Mouse (Mus musculus): Measurements from ENCODE around the gene Mcm6. TPM values are rescaled to one million over a fixed set of nuclear protein-coding genes. Genes with fewer than 3 reads are reported as not detected.
A peak's percentile ranks its signal among the peaks of the same experiment; 100 is the strongest.
"Not testable (repeated sequence)": the region's sequence is repeated elsewhere in the genome, so short reads cannot be mapped to it uniquely, and the experiment has no call there.

The Mcm6 gene
- total RNA-seq, 2 experiments from 2014 or later: 6.0 to 6.5 TPM

- DNase-seq: no peak
These were observed 21.6 kb downstream of the Mcm6 start for GRCm38 (mm10) chr1:128337708-128338320.

DNA sequence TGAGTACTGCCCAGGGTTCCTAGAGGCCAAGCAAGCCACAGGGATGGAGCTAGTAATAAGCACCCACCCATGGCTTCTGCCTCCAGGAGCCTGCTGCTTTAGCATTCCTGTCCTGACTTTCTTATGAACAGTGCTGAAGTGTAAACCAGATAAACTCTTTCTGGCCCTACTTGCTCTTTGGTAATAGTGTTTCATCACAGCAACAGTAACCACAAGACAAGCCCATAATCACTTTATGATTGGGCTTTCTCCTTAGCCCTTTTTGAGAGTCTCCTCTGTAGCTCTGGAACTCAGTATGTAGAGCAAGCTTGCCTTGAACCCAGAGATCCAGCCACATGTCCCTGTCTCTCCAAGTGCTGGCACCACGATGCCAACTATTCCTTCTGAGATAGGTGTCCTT is 29.2 kb downstream of the Mcm6 start:
- DNase-seq: no peak

DNA sequence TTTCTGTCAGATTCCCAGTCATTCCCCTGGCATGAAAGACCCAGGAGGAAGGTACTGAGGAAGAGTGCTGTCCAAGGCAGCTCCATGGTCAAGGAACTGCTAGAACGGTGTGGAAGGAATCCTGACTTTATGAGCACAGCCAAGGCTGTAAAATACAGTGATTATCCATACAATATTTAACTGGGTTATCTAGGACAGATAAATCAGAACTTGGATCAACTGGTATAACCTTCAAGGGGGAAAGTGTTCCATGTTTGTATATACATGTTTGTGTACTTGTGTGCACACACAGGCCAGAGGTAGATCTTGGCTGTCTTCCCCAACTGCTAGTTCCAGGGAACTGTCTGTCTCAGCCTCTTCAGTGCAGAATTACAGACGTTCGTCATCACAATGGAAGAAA is 31.2 kb downstream of the Mcm6 start, which contains the start of gene Lct:
TSS of gene Lct (minus strand) at position 101 of the 400 bp plus-strand sequence.
- DNase-seq: no peak

GRCm38 (mm10) chr1:128327165-128327564 is 32.3 kb downstream of the Mcm6 start:
- DNase-seq: no peak

- no peak for DNase-seq
These were observed 34.7 kb downstream of the Mcm6 start for GRCm38 (mm10) chr1:128324776-128325175.

- no peak for DNase-seq
These were observed 36.3 kb downstream of the Mcm6 start for GRCm38 (mm10) chr1:128323026-128323643.

DNA sequence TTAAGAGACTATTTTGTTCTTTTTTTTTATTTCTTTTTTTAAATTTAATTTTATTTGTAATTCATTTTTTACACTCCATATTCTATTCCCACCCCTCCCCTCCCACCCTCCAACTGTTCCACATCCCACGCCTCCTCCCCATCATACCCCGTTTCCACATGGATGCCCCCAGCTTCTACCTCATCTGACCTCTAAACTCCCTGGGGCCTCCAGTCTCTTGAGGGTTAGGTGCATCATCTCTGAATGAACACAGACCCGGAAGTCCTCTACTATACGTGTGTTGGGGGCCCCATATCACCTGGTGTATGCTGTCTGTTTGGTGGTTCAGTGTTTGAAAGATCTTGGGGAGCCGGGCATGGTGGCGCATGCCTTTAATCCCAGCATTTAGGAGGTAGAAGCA is 40.2 kb downstream of the Mcm6 start:
- DNase-seq: not testable (repeated sequence)

- DNase-seq: no peak
These were observed 44.8 kb downstream of the Mcm6 start for GRCm38 (mm10) chr1:128314665-128315064.

DNA sequence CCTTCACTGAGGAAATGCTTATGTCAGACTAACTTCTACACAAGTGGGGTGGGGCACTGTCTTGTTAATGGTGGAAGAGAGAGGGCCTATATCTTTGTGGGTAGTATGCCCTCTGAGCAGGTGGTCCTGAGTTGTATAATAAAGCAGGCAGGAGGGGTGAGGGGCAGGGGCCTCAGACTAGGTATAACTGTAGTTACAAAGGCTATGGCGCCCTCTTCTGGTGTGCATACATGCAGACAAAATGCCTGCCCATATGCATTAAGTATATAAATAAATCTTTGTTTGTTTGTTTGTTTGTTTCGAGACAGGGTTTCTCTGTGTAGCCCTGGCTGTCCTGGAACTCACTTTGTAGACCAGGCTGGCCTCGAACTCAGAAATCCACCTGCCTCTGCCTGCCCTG is 50.4 kb downstream of the Mcm6 start:
- DNase-seq: no peak

GRCm38 (mm10) chr1:128303900-128304299 is 55.6 kb downstream of the Mcm6 start:
- DNase-seq: no peak

DNA sequence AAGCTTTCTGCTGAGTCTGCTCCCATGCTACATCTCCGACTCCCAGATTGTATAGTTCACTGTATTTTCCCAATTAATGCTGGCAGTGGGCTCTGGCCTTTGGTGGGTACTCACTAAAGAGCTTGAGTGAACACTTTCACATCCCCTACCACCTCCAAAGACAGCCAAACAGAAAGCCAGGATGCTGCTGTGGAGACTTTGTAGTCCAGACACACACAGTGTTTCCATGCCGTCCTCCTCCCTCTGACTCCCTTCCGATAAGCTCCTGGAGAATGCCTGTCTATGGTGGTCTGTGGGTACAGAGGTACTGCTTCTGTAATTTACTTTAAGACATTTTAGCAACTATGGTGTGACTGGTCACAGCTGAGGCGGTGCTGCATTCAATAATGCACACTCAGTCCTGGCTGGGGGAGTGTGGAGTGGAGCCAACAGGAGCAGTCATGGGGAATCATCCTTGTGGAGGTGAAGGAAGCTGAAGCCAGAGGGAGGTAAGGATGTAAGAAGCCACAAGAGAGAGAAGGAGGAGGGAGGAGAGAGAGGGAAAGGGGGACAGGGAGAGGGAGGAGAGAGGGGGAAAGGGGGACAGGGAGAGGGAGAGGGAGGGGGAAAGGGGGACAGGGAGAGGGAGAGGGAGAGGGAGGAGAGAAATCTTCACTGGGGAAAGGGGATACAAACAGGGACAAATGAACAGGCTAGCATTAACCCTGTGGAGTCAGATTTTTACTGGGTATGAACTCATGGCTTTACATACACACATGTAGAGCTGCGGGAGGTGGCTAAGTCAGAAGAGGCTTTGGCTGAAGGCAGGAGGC is 63.5 kb downstream of the Mcm6 start:
- DNase-seq: no peak

DNA sequence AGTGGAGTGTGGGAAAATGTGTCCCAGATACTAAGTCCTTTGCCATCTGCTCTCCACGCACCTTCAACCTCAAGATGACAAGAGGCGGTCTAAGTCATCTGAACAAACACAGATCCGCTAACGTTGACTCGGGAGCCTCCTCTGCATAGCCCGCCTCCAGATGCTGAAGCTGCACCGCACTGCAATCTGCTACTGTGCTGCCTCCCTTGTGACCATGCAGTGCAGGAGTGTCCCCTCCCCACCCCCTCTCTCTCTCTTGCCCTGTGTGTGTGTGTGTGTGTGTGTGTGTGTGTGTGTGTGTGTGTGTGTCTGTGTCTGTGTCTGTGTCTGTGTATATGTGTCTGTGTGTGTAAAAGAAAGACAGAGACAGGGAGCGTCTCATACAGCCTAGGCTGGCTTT is 64.2 kb downstream of the Mcm6 start:
- DNase-seq: no peak

GRCm38 (mm10) chr1:128293524-128293923 is 65.9 kb downstream of the Mcm6 start:
- no peak for DNase-seq

DNA sequence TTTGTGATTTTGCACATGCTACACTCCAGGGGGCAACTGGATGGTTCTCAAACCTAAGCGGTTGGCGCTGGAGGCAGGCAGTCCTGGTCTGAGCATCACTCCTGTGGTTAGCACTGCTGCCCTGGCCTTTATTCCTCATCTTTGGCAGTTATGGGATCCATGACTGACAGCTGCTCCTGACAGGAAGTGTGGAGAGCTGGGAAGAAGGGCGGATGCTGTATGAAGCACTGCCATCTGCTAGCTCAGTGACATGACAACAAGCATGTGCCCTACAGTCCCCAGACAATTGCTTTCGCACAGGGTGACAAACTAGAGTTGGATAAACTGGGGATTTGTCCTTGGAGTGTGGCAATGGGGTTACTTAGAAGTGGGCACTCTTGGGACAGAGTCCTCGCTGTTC is 69.2 kb downstream of the Mcm6 start:
- no peak for DNase-seq

GRCm38 (mm10) chr1:128285136-128285535 is 74.3 kb downstream of the Mcm6 start:
- peak in 1 of 2 experiments; percentile 13 for DNase-seq

DNA sequence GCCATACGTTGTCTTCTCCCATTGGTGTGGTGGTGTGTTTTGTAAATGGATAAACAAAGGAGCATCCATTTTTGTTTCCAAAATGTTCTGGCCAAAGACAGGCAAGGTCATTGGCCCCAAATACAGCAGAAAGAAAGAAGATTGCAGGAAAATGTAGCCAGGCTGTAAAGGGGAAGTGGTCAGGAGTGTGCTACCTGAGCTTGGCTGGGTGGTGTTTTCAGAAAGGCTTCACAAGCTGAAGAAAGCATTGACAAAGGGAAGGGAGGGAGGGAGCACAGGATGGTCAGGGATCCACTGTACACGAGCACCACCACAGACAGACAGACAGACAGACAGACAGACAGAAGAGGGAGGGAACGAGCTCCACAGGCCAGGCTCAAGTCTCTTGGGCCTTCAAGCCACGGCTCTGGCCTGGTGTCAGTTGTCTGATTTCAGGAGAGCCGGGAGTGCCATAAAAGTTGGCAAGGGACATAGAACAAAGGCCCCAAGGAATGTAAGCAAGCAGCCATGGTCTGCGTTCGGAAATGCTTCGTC is 75.2 kb downstream of the Mcm6 start:
- no peak for DNase-seq

- no peak for DNase-seq
These were observed 76.5 kb downstream of the Mcm6 start for GRCm38 (mm10) chr1:128282924-128283323.

DNA sequence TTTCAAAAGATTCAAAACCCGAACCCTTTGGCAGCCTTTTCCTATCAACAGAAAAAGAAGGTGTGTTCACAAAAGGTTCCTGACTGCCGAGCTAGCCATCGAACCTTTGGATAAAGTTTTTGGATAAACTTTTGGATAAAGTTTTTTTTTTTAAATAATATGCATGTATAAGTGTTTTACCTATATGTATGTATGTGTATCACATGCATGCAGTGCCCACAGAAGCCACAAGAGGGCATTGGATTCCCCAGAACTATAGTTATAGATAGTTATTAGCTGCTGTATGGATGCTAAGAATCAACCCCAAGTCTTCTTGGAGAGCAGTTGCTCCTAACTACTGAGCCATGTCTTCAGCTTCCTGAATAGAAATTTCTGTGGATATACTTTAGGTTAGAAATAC is 77.7 kb downstream of the Mcm6 start:
- no peak for DNase-seq

Other genes starting within 250 kb of the Mcm6 start
- 10 to 100 TPM; 34.6 to 38.7 TPM for gene Ubxn4, start 115.7 kb downstream of the Mcm6 start, total RNA-seq (2021)
- gene Lct, start 31.3 kb downstream of the Mcm6 start, total RNA-seq (2021): not detected
- gene Dars, start 57.7 kb upstream of the Mcm6 start, total RNA-seq (2021): 10 to 100 TPM; 69.2 to 71.5 TPM
- 10 to 100 TPM in 1 of 2 experiments, 1 to 10 TPM in 1; 8.9 to 14.7 TPM for gene Cxcr4, start 232.6 kb upstream of the Mcm6 start, total RNA-seq (2021)